8 mouse cellular contexts compared by ENCODE assay signal in the genomic region with DNA sequence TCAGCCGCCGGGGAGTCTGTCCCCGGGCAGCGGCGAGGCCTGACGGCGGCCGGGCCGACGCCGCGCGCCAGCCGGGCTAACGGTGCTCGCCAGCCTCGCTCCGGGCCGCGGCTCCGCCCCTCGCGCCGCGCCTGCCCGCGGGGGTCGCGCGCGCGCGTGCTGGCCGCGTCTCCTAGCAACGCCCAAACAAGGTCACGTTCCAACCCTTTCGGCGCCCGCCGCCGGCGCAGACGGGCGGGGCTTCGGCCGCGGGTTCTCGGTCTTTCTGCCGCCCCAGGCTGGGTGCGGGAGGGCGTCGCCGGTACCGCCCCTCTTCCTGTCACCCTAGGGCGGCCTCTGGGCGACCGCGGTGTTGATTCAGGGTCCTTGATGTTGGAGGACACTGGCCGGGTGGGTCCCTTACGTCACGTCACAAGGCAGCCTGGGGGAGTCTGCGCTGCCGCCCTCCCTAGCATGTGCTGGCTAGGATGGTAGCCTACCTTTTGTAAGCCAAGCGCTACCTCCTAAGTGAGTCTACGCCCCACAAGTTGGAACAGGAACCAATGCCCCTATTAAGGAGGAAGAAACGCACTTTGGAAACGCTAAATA. TPM values are rescaled to one million over a fixed set of nuclear protein-coding genes. Genes with fewer than 3 reads are reported as not detected.
DNase-seq lines count a peak whose midpoint lies in the region; ATAC-seq and TF ChIP-seq lines count a peak whose summit lies in the region.

Arl4a (minus strand) TSS at position 150 of the 588 bp plus-strand sequence.

- peak within 1 kb of the TSS; percentile 68 for H3K4me2 ChIP-seq in hindbrain, embryonic 13.5 days

- H3K27ac ChIP-seq in hindbrain, embryonic 13.5 days: peak within 1 kb of the TSS; percentile 94

- under 1% methylated on average over 47 of the region's 68 CpGs for WGBS in hindbrain, embryonic 13.5 days

- TF ChIP-seq CTCF in Patski (IDR thresholded peaks at IDR 0.05): no peak

- peak within 1 kb of the TSS; percentile 91 for H3K9ac ChIP-seq in hindbrain, embryonic 13.5 days

- H3K4me3 ChIP-seq in hindbrain, embryonic 13.5 days: peak within 1 kb of the TSS; percentile 86

- DNase-seq in Patski (ENCODE audit: low read depth, low spot score): no peak
- DNase-seq in cerebellum, postnatal 14 days: peak; percentile 89 to 92
- peak; percentile 69 to 80 for DNase-seq in frontal cortex, postnatal 25 days (ENCODE audit: low spot score in 2 of 2)
- DNase-seq in layer of hippocampus, postnatal 25 days (ENCODE audit: extremely low spot score in 1 of 2, low spot score in 1 of 2): peak; percentile 73 to 86
- DNase-seq in lung, postnatal 14 days: peak; percentile 95
- peak; percentile 93 for DNase-seq in ovary, postnatal 36 days (ENCODE audit: low spot score)
- DNase-seq in thymus, postnatal 14 days: peak; percentile 96

- H3K36me3 ChIP-seq in hindbrain, embryonic 13.5 days: no peaks in the 10 kb centered on the region

- peaks cover 22% of the 10 kb centered on the region for H3K4me1 ChIP-seq in hindbrain, embryonic 13.5 days (replicated peaks)

- in situ Hi-C loops in Patski (cut with MboI; ENCODE audit: low pct_unique_long_range_greater_than_20kb): loop anchor here (10.0 kb wide), 1 partner anchor 143 kb away; no protein-coding TSS in a partner anchor

- no peaks in the 10 kb centered on the region for H3K9me3 ChIP-seq in hindbrain, embryonic 13.5 days

- H3K27me3 ChIP-seq in Patski: no peaks in the 10 kb centered on the region
- H3K27me3 ChIP-seq in hindbrain, embryonic 13.5 days: no peaks in the 10 kb centered on the region

- peak; percentile 74 for ATAC-seq in Patski
- ATAC-seq in hindbrain, embryonic 13.5 days (ENCODE audit: low FRiP score): peak; percentile 93

- CTCF ChIA-PET in Patski (lab: Charles Lee): no interaction called here

- POLR2A ChIA-PET in Patski (lab: Charles Lee): no interaction called here

RNA-seq across cellular contexts. Expression of gene Arl4a, which starts in this region (rescaled TPM):
- polyA plus RNA-seq in Patski (2021): 6.8 TPM
- polyA plus RNA-seq in hindbrain, embryonic 13.5 days (2015; fragmentation: Nextera tagmentation; extraction: Ambion mirVana): 122 and 139 TPM in 2 replicates
- total RNA-seq in layer of hippocampus, postnatal 25 days (2021): 10 to 100 TPM; 27.0 to 32.6 TPM

Comparison
In these comparisons a context has a peak if more than half of its experiments do, and no peak if none do; other contexts are left out.
1. RNA of gene Arl4a (polyA plus RNA-seq): 122 to 139 TPM in hindbrain, embryonic 13.5 days; 6.8 TPM in Patski (single experiment); every median in the first group is over 10 times any median in the second.